Mouse (Mus musculus): ENCODE results near the gene Plagl1. TPM values are rescaled to one million over a fixed set of nuclear protein-coding genes. Genes with fewer than 3 reads are reported as not detected.
A peak's percentile ranks its signal among the peaks of the same experiment; 100 is the strongest.

The Plagl1 gene
- polyA plus RNA-seq, 1 experiment from 2014 or later, result 391 TPM

DNA sequence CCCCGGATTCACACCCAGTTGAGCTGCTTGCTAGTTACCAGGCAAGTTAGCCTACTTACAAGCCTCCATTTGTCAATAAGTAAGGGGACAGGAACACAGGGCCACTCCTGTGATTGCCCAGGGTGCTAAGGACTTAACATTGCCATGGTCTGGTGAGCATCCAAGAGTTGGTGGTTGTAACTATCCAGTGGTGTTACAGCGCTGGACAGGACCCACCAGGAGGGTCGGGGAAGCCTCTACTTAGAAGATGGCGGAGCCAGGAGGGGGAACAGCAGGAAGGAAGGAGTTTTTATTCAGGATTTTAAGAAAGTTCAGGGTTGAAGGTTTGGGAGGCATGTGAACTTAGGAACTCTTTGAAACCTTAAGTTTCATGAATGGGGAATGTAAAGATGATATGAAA lies 53.3 kb downstream of the Plagl1 start:
- Histone ChIP-seq H3K27ac (replicated peaks; ENCODE audit: low read depth, low read length) (no peak overlapping the region), H3K36me3 (ENCODE audit: control insufficient read depth, insufficient read depth, low read length) (peaks cover 24% of the 10 kb centered on the region; the same call in 1 of the 2 replicates), H3K9ac (ENCODE audit: low read depth, low read length) (no peak overlapping the region), H3K4me2 (ENCODE audit: low read depth, low read length) (no peak overlapping the region), H3K27me3 (replicated peaks; ENCODE audit: control insufficient read depth, insufficient read depth, low read length) (no peaks in the 10 kb centered on the region), H3K9me3 (ENCODE audit: control insufficient read depth, low read length) (no peaks in the 10 kb centered on the region), H3K4me3 (ENCODE audit: low read depth, low read length) (no peak overlapping the region), H3K4me1 (ENCODE audit: control insufficient read depth, insufficient read depth, low read length) (peaks cover 4% of the 10 kb centered on the region; the same call in 1 of the 2 replicates)
- DNase-seq (ENCODE audit: low spot score), result no peak
- ATAC-seq (ENCODE audit: low read depth), result no peak
- WGBS, result 77% methylated on average over 4 of the region's 4 CpGs

DNA sequence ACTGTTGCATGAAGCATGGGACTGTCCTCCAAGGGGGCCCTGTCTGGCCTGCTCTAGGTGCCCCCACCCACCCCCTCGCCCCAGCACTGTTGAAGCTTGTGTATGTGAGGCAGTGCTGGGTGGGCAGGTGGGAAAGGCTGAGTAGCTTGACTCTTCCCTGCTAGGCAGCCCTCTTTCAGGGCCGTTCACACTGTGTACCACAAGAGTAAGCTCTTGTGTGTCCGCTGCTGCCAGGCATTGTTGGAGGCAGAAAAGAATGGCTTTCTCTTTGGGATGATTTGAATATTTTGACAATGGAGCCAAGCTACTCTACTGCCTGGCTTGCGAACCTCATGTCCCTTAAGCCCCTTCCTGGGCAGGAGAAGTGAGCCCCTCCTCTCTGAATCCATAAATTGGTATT lies 54.7 kb downstream of the Plagl1 start:
- Histone ChIP-seq H3K36me3 (ENCODE audit: control insufficient read depth, insufficient read depth, low read length) (peaks cover 22% of the 10 kb centered on the region; the same call in 1 of the 2 replicates), H3K9ac (ENCODE audit: low read depth, low read length) (no peak overlapping the region), H3K4me1 (ENCODE audit: control insufficient read depth, insufficient read depth, low read length) (peaks cover 4% of the 10 kb centered on the region; the same call in 1 of the 2 replicates), H3K4me2 (ENCODE audit: low read depth, low read length) (no peak overlapping the region), H3K4me3 (ENCODE audit: low read depth, low read length) (no peak overlapping the region), H3K27ac (replicated peaks; ENCODE audit: low read depth, low read length) (no peak overlapping the region; the same call in 1 of the 2 replicates), H3K9me3 (ENCODE audit: control insufficient read depth, low read length) (no peaks in the 10 kb centered on the region), H3K27me3 (replicated peaks; ENCODE audit: control insufficient read depth, insufficient read depth, low read length) (no peaks in the 10 kb centered on the region)
- ATAC-seq (ENCODE audit: low read depth) (no peak), DNase-seq (ENCODE audit: low spot score) (no peak)
- 72% methylated on average over 4 of the region's 4 CpGs for WGBS

DNA sequence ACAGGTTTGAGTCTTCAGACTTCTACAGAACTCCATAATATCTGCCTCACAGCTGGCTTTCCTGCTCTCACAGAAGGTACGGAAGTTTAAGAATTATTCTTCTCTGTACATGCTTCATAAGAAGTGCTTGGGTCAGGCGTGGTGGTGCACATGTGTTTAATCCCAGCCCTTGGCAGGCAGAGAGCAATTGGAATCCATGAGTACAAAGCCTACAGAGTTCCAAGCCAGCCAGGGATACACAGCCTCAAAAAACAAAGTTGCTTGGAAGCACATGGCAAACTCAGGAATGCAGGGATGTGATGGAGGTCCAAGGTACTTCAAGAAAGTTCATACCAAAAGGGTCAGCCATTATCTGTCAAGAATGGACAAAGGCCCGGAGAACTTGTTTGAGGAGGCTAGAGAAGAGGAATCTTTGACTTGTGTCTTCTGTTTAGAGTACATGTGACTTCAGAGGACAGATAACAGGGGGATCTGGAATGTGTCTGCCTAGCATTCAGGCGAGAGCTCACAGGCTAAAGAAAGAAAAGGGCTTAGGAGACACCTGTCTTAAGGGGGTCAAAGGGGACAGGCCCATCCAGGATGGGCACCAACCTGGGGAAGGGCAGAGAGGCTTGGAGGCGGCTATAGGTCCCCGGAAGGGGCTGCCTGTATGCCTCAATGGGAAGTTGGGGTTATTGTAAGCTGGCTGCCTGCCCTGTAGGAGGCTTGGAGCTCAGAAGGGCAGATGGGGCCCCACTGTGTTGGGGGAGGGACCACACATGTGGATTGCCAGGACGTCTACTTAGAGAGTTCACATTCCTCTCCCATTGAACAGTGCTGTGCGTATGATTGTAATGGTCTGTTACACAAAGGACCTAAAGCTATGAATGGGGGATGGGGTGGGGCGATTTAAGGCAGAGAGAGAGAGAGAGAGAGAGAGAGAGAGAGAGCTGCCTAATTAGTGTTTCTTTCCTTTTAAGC lies 56.7 kb downstream of the Plagl1 start:
- Histone ChIP-seq H3K27ac (replicated peaks; ENCODE audit: low read depth, low read length) (0 out of 2 replicates have a peak overlapping the region, but pooled peaks have one; percentile 23), H3K36me3 (ENCODE audit: control insufficient read depth, insufficient read depth, low read length) (peaks cover 18% of the 10 kb centered on the region; the same call in 1 of the 2 replicates), H3K27me3 (replicated peaks; ENCODE audit: control insufficient read depth, insufficient read depth, low read length) (no peaks in the 10 kb centered on the region), H3K9ac (ENCODE audit: low read depth, low read length) (no peak overlapping the region), H3K9me3 (ENCODE audit: control insufficient read depth, low read length) (no peaks in the 10 kb centered on the region), H3K4me1 (ENCODE audit: control insufficient read depth, insufficient read depth, low read length) (peaks cover 4% of the 10 kb centered on the region; the same call in 1 of the 2 replicates), H3K4me3 (ENCODE audit: low read depth, low read length) (no peak overlapping the region), H3K4me2 (ENCODE audit: low read depth, low read length) (no peak overlapping the region)
- ATAC-seq (ENCODE audit: low read depth) (peak; percentile 77), DNase-seq (ENCODE audit: low spot score) (peak; percentile 78)
- 46% methylated on average over 9 of the region's 9 CpGs for WGBS

DNA sequence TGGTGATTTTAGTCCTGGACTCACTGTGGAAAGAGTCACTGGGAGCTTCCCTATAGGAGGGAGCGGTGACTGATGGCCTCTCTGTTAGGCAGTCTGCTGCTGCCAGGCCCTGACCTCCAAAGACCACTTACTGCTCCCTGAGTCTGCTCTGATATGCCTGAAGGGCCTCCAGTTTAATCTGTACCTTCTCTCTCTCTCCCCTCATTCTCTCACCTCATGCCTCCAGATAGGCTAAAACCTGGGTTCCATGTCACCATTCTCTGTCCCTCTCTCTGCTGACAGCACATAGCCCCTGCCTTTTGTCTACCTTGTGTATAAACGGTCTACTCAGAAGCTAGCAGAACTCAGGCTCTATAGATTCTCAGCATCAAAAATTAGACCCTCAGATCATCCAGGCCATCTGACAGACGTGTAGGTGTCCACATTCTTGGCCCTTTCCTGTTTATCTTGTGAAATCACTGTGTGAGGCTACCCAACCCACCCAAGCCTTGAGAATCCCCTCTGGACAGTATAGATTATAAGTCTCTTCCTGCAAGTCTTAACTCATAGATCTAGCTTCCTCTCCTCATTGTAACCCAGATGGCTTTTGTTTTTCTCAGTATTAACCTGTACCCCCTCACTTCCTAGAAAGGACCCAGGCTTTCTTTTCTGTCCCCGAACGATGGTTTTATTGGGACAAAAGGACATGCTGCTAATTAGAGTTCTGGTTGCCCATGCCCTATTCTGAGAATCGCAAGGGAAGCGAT lies 57.9 kb downstream of the Plagl1 start:
- WGBS, result 69% methylated on average over 7 of the region's 7 CpGs
- DNase-seq (ENCODE audit: low spot score), result no peak

DNA sequence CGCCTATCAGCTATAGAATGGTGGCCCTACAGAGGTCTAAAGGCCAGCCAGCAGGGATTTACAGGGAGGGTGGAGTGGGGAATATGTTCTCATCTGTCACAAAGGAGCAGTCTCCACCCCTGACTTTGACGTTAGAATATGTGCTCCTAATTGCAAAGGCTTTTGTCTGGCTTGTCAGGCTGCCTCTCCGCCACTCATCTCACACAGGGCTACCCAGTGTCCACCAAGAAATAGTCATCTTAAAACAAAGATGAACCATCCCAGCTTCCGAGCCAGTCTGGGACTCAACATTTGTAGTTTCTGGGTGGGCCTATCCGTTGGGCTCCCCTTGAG lies 58.4 kb downstream of the Plagl1 start:
- Histone ChIP-seq H3K9me3 (ENCODE audit: control insufficient read depth, low read length) (no peaks in the 10 kb centered on the region), H3K27me3 (replicated peaks; ENCODE audit: control insufficient read depth, insufficient read depth, low read length) (no peaks in the 10 kb centered on the region), H3K36me3 (ENCODE audit: control insufficient read depth, insufficient read depth, low read length) (peaks cover 17% of the 10 kb centered on the region; the same call in 1 of the 2 replicates), H3K4me1 (ENCODE audit: control insufficient read depth, insufficient read depth, low read length) (peaks cover 4% of the 10 kb centered on the region; the same call in 1 of the 2 replicates), H3K9ac (ENCODE audit: low read depth, low read length) (no peak overlapping the region), H3K4me2 (ENCODE audit: low read depth, low read length) (no peak overlapping the region), H3K27ac (replicated peaks; ENCODE audit: low read depth, low read length) (0 out of 2 replicates have a peak overlapping the region, but pooled peaks have one; percentile 15), H3K4me3 (ENCODE audit: low read depth, low read length) (no peak overlapping the region)
- ATAC-seq (ENCODE audit: low read depth) (peak; percentile 69; the same call in 1 of the 2 replicates), DNase-seq (ENCODE audit: low spot score) (no peak)
- WGBS, result 65% methylated on average over 5 of the region's 5 CpGs

More for the DNA sequence above, 57.9 kb downstream of the Plagl1 start:
- peaks cover 4% of the 10 kb centered on the region; the same call in 1 of the 2 replicates for H3K4me1 ChIP-seq (ENCODE audit: control insufficient read depth, insufficient read depth, low read length)
- H3K36me3 ChIP-seq (ENCODE audit: control insufficient read depth, insufficient read depth, low read length), result peaks cover 17% of the 10 kb centered on the region; the same call in 1 of the 2 replicates
- H3K27ac ChIP-seq (replicated peaks; ENCODE audit: low read depth, low read length), result 0 out of 2 replicates have a peak overlapping the region, but pooled peaks have one; percentile 15
- ATAC-seq (ENCODE audit: low read depth), result no peak
- no peaks in the 10 kb centered on the region for H3K9me3 ChIP-seq (ENCODE audit: control insufficient read depth, low read length)
- H3K9ac ChIP-seq (ENCODE audit: low read depth, low read length), result no peak overlapping the region
- no peak overlapping the region for H3K4me2 ChIP-seq (ENCODE audit: low read depth, low read length)
- no peaks in the 10 kb centered on the region for H3K27me3 ChIP-seq (replicated peaks; ENCODE audit: control insufficient read depth, insufficient read depth, low read length)
- H3K4me3 ChIP-seq (ENCODE audit: low read depth, low read length), result no peak overlapping the region

DNA sequence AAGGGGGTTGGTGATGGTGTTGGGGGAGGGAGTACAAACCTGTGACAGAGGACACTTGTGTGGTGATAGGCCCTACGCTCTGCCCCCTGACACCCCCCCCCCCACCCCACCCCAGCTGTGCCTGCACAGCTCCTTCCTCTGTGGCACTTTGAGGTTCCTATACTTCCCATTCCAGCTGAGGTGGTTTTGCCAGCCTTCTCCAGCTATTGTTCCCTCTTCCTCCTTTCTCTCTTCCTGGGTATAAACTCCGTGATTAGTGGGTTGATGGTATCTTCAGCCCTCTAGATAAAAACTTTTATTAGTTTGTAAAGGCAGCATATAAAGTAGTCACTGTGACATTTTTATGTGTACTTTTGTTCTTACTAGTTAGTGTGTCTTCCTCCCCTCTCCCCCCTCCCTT lies 59.0 kb downstream of the Plagl1 start:
- Histone ChIP-seq H3K4me1 (ENCODE audit: control insufficient read depth, insufficient read depth, low read length) (peaks cover 4% of the 10 kb centered on the region; the same call in 1 of the 2 replicates), H3K27ac (replicated peaks; ENCODE audit: low read depth, low read length) (0 out of 2 replicates have a peak overlapping the region, but pooled peaks have one; percentile 15), H3K9ac (ENCODE audit: low read depth, low read length) (no peak overlapping the region), H3K27me3 (replicated peaks; ENCODE audit: control insufficient read depth, insufficient read depth, low read length) (no peaks in the 10 kb centered on the region), H3K36me3 (ENCODE audit: control insufficient read depth, insufficient read depth, low read length) (peaks cover 17% of the 10 kb centered on the region; the same call in 1 of the 2 replicates), H3K4me2 (ENCODE audit: low read depth, low read length) (no peak overlapping the region), H3K4me3 (ENCODE audit: low read depth, low read length) (no peak overlapping the region), H3K9me3 (ENCODE audit: control insufficient read depth, low read length) (no peaks in the 10 kb centered on the region)
- DNase-seq (ENCODE audit: low spot score) (no peak), ATAC-seq (ENCODE audit: low read depth) (0 out of 2 replicates have a peak, but pooled peaks have one; percentile 15)
- 63% methylated on average over 1 of the region's 2 CpGs for WGBS

DNA sequence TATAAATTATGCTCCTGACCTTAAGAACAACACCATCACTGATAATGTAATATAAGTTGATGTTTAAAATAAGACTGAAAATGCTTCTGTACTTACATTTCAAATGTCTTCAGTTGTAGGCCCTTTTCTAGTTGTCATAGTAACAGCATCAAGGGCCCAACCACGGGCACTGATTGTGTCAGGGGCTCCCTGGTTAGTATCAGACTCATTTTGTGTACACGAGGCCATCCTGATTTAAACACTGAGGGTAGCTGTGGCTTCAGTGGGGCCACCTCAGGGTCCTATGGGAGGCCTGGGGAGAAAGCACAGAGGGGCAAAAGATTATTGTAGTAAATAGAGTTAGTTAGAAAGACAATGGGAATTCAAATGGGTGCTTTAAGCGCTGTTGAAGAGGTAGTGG lies 65.5 kb downstream of the Plagl1 start:
- Histone ChIP-seq H3K9me3 (ENCODE audit: control insufficient read depth, low read length) (no peaks in the 10 kb centered on the region), H3K27ac (replicated peaks; ENCODE audit: low read depth, low read length) (no peak overlapping the region), H3K9ac (ENCODE audit: low read depth, low read length) (no peak overlapping the region), H3K4me2 (ENCODE audit: low read depth, low read length) (no peak overlapping the region), H3K4me1 (ENCODE audit: control insufficient read depth, insufficient read depth, low read length) (no peaks in the 10 kb centered on the region), H3K4me3 (ENCODE audit: low read depth, low read length) (no peak overlapping the region), H3K36me3 (ENCODE audit: control insufficient read depth, insufficient read depth, low read length) (peaks cover 38% of the 10 kb centered on the region), H3K27me3 (replicated peaks; ENCODE audit: control insufficient read depth, insufficient read depth, low read length) (no peaks in the 10 kb centered on the region)
- no peak for DNase-seq (ENCODE audit: low spot score)
- ATAC-seq (ENCODE audit: low read depth), result no peak
- 59% methylated on average over 3 of the region's 3 CpGs for WGBS

DNA sequence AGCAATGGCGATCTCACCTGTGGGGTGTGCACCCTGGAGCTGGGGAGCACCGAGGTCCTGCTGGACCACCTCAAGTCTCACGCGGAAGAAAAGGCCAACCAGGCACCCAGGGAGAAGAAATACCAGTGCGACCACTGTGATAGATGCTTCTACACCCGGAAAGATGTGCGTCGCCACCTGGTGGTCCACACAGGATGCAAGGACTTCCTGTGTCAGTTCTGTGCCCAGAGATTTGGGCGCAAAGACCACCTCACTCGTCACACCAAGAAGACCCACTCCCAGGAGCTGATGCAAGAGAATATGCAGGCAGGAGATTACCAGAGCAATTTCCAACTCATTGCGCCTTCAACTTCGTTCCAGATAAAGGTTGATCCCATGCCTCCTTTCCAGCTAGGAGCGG lies 67.0 kb downstream of the Plagl1 start:
- Histone ChIP-seq H3K36me3 (ENCODE audit: control insufficient read depth, insufficient read depth, low read length) (peaks cover 38% of the 10 kb centered on the region), H3K4me3 (ENCODE audit: low read depth, low read length) (no peak overlapping the region), H3K4me2 (ENCODE audit: low read depth, low read length) (no peak overlapping the region), H3K27ac (replicated peaks; ENCODE audit: low read depth, low read length) (no peak overlapping the region), H3K4me1 (ENCODE audit: control insufficient read depth, insufficient read depth, low read length) (no peaks in the 10 kb centered on the region), H3K9me3 (ENCODE audit: control insufficient read depth, low read length) (no peaks in the 10 kb centered on the region), H3K27me3 (replicated peaks; ENCODE audit: control insufficient read depth, insufficient read depth, low read length) (no peaks in the 10 kb centered on the region), H3K9ac (ENCODE audit: low read depth, low read length) (no peak overlapping the region)
- ATAC-seq (ENCODE audit: low read depth) (no peak), DNase-seq (ENCODE audit: low spot score) (no peak)
- WGBS, result 75% methylated on average over 13 of the region's 13 CpGs

Data from embryonic facial prominence, embryonic 14.5 days (tissue).